Mouse (Mus musculus) Patski (cell line): ENCODE data around the gene Serpinb6d. TPM values are rescaled to one million over a fixed set of nuclear protein-coding genes. Genes with fewer than 3 reads are reported as not detected.

ENCODE experiments used
- ATAC-seq: fragments of 100-300 bp; one replicate; pipeline ENCODE4 v1.8.0; 2021
- CTCF ChIA-PET: fragments of 350-600 bp; sonication (Branson Sonifier 250); formaldehyde crosslinking; loops from one replicate; lab custom pipeline; 2022; ENCODE audit warnings: inconsistent platforms; lab: Charles Lee
- POLR2A ChIA-PET: fragments of 350-600 bp; sonication (Branson Sonifier 250); formaldehyde crosslinking; loops from one replicate; lab custom pipeline; 2022; ENCODE audit warnings: antibody characterized with exemption, inconsistent platforms; lab: Charles Lee
- DNase-seq: peaks from one replicate; pipeline ENCODE4 v3.0.0-alpha.2; 2011; ENCODE audit warnings: low read depth, low spot score
- H3K27me3 ChIP-seq: fragments of 371-371 bp; one replicate; pipeline ENCODE4 v1.5.1; 2021
- CTCF ChIP-seq: fragments of 100-300 bp; IDR thresholded peaks from one replicate; pipeline ENCODE4 v1.5.1; 2021
- in situ Hi-C: fragments of 300-500 bp; cut with MboI; formaldehyde crosslinking; loops from 3 replicates; pipeline ENCODE4 v1.11.1; 2018; ENCODE audit warnings: low pct_unique_long_range_greater_than_20kb, mixed read lengths
- polyA plus RNA-seq: library from polyadenylated mRNA; unstranded; gene quantifications from one replicate; pipeline ENCODE4 v1.2.3, GENCODE M21; 2021

The Serpinb6d gene
- polyA plus RNA-seq, result not detected

DNA sequence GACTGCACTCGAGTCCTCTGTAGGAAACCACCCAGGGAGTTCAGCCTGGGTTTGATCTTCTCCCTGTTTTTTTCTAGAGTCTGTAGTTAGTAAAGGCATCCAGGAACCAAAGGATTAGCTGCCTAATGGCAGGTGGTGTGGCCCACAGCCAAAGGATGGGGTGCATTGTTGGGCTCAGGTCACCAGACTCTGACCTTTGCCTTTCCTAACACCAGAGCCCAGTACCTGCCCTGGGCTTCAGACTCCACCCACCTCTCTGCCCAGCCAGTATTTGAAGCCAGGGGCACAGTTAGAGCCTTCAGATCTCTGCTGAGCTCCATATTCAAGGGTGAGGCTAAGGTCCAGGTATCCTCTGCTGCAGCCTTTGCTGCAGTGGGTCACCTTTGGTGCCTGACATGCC lies at the start of gene Serpinb6d:
Gene Serpinb6d, plus strand, starts transcription at position 301 of the 400 bp plus-strand sequence.
- TF ChIP-seq CTCF, result no peak
- in situ Hi-C loops, result no loop called here
- no peak for DNase-seq

GRCm38 (mm10) chr13:33622921-33623320 lies 38.3 kb upstream of the Serpinb6d start:
- ATAC-seq, result no peak
- TF ChIP-seq CTCF, result no peak
- ChIA-PET POLR2A (no interaction called here), CTCF (no interaction called here)
- H3K27me3 ChIP-seq, result peaks cover 5% of the 10 kb centered on the region
- in situ Hi-C loops, result no loop called here
- DNase-seq, result no peak

More for the DNA sequence above, at the start of gene Serpinb6d:
- ChIA-PET CTCF (no interaction called here), POLR2A (no interaction called here)
- H3K27me3 ChIP-seq, result peaks cover 9% of the 10 kb centered on the region
- ATAC-seq, result no peak

DNA sequence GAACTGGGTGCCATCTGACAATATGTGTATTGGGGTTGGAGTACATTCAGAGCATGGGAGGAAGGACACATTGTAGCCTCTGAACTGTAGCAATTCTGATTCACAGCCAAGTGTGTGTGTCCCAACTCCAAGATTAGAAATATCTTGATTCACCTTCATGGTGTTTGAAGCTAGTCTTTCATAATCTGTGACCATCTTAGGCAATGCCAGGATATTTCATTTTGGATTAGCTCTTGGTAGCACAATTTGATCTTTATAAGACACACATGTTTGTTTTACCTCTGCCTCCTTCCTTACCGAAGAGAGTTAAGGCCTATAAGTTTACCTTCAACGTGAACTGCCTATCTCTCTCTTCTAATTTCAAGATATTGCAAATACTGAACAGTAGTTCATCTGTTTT lies 18.7 kb upstream of the Serpinb6d start:
- ChIA-PET POLR2A (no interaction called here), CTCF (no interaction called here)
- TF ChIP-seq CTCF, result no peak
- in situ Hi-C loops, result no loop called here
- DNase-seq (no peak), ATAC-seq (no peak)
- no peaks in the 10 kb centered on the region for H3K27me3 ChIP-seq

DNA sequence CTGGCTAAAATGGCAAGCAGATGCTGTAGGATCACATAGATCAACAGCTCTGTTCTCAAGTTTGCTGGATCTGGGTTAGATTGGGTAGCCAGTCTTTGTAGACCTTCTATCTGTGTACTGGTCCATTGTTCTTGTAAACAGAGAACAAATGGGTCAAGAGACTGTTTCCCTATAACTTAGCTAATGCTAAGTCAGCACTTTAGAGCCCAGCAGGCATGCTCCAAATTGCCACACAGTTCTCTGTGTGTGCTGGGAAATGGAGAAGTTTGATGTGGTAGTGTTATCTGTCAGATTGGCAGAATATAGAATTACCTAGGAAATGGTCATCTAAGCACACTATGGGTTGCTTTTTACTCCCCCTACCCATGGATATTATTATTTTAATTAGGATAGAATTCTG lies 1.3 kb downstream of the Serpinb6d start:
- CTCF ChIA-PET, result no interaction called here
- TF ChIP-seq CTCF, result no peak
- POLR2A ChIA-PET, result no interaction called here
- DNase-seq, result no peak
- no peak for ATAC-seq
- peaks cover 4% of the 10 kb centered on the region for H3K27me3 ChIP-seq
- in situ Hi-C loops, result no loop called here

DNA sequence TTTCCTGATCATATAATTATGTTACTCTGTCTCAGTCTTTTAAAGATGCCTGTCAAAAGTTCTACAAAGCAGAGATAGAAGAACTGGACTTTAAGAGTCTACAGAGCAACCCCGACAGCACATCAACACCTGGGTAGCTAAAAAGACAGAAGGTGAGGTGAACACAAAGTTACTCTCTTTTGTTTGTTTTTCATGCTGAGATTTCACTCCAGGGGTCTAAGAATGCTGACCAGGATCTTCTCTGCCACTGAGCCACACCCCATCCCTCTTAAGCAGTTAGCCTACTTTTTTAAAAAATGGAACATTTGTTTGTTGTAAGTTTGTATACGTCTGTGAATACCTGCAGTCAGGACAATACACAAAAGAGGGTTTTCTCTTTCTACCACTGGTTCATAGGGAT lies 59.1 kb downstream of the Serpinb6d start:
- no peak for ATAC-seq
- POLR2A ChIA-PET, result no interaction called here
- no peak for DNase-seq
- in situ Hi-C loops, result no loop called here
- TF ChIP-seq CTCF, result no peak
- H3K27me3 ChIP-seq, result no peaks in the 10 kb centered on the region
- CTCF ChIA-PET, result no interaction called here

Other genes with a start within 250 kb of the Serpinb6d start
- 0.83 TPM for gene Serpinb9g, start 176.6 kb upstream of the Serpinb6d start, polyA plus RNA-seq
- gene Serpinb6e, start 182.0 kb downstream of the Serpinb6d start, polyA plus RNA-seq, result not detected
- gene Serpinb6c, start 244.3 kb downstream of the Serpinb6d start, polyA plus RNA-seq, result 0.50 TPM